Mouse (Mus musculus): ENCODE results near the gene Nudt2.

Gene Nudt2

DNA sequence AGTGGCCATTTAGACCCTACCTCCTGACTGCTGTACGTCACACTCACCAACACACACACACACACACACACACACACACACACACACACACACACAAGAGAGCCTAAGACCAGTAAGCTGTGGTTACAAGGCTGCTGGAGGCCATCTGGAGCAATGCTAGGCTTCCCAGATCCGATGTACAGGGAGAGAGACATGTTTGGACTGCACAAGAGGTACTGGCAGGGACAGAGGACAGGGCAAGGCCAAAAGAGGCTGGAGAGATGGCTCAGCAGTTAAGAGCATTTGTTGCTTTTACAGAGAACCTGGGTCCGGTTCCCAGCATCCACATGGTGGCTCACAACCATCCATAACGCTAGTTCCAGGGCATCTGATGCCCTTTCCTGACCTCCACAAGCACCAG, 30.1 kb downstream of the Nudt2 start:
- DNase-seq: no peak

DNA sequence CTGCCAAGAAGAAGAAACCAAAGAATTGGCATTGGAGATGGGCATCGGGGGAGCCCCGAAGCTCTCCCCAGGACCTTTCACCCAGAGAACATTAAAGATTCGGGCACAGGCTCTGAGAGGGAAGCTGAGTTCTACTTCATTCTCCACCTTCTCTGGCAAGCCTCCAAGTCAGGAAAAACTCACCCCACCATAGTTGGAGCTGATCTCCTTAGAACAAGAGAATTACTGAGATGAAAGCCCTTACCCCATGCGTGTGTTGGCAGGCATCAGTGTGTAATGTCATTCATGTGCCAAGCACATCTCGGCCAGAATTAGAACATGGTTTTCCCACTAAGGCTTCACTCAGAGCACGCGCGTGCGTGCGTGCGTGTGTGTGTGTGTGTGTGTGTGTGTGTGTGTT, 30.9 kb downstream of the Nudt2 start:
- no peak for DNase-seq

GRCm38 (mm10) chr4:41497046-41497445, 32.1 kb downstream of the Nudt2 start:
- no peak for DNase-seq

DNA sequence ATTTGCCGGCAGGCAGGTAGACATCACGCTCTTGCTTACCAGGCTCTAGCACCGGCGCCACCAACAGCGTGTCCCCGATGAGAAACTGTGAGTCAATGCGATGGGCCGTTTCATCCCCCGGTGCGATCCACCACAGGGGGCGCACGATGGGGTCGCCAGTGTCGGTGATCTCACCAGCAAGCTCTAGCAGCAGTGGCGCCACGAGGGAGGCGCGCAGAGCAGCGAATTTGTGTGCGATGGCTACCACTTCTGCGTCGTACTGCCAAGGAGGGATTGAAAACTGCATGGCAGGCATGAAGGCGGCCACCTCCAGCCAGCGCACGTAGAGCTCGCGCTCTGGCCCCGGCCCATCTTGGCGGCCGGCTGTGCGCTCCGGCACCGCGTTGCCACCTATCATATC, 32.6 kb downstream of the Nudt2 start:
- no peak for DNase-seq

DNA sequence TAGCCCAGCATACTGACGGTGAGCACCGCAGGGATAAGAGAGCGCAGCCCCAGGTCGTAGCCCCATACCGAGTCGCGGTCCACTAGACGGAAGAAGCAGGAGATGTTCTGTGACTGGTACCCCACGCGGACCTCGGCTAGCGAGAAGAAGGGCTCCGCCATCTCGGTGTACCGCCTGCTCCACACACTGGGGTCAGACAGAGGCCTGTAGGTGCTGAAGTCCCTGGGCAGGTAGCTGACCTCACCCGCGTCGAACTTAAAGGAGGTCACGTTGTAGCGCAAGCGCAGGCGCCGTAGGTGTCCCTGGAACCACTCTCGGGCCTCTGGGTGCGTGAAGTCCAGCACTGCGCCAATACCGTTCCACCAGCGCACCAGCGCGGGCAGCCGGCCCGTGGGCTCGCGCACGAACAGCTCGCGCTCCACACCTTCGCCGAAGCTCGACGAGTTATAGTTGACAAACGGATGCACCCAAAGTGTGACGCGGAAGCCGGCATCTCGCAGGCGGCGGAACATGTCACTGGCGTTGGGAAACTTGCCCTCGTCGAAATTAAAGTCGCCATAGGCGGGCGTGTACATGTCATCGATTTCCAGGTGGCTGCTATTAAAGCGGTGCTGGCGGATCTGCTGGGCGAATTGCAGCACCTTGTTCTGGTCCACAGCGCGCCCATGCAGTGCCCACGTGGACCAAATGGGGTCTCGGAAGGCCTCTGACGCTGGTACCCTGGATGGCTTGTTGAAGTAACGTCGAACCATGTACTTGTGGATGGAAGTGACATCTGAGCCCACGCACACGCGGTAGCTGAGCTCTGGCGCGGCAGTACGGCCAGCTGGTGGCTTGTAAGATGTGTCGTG, 33.3 kb downstream of the Nudt2 start:
- no peak for DNase-seq

DNA sequence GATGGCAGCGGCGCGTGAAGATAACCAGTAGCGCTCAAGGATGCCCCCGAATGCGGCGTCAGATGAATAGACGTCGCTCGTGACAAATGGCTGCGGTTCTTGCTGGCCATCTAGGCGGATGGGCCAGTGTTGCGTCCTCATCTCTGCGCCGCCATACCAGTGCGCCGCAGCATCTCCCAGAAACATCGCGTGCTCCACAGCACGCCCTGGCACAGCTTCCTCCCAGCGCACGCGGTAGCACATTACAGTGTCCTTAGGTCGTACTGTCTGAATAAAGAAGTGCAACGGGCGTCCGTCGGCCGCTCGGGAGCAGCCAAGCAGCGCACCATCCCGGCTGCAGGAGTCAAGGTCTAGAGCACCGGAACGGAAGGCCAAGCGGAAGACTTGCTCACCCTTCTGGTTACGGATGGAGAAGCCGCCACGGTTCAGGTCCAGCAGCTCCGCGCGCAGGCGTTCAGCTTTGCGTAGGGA, 34.0 kb downstream of the Nudt2 start:
- DNase-seq: peak; percentile 73

DNA sequence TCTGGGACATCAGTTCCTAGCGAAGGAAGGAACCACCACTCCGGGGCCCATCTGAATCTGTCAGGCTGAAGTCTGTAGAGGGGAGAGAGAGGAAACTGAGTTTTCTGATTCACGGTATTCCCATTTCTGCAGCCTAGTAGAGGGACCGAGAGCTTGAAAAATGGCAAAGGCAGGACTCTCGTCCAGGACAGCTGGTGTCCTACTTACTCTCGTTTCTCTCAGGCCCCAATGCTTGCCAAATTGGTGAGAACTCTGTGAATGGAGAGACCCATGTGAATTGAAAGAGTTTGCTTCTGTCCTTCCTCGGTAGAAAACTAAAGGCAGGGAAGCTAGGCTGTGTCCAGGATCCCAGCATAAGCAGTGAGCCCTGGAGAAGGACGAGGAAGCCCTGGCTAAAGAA, 34.7 kb downstream of the Nudt2 start:
- DNase-seq: no peak

DNA sequence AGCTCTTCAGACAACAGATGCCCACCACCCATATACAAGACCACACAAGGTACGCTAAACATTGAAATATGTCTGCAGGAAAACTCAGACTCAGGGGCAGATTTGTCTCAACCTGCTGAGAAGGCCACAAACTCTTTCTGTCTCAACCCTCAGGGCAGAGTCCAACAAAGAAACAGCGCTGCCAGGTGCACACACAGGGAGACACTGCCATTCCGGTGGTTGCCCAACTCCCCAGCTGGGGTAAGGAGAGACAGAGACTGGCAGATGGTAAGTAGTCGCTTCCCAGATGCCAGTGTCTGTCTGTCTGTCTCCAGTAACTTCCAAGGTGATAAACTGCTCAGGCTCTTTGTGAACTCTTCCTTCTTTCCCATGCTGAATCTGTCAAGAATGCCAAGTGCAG, 35.8 kb downstream of the Nudt2 start:
- no peak for DNase-seq

DNA sequence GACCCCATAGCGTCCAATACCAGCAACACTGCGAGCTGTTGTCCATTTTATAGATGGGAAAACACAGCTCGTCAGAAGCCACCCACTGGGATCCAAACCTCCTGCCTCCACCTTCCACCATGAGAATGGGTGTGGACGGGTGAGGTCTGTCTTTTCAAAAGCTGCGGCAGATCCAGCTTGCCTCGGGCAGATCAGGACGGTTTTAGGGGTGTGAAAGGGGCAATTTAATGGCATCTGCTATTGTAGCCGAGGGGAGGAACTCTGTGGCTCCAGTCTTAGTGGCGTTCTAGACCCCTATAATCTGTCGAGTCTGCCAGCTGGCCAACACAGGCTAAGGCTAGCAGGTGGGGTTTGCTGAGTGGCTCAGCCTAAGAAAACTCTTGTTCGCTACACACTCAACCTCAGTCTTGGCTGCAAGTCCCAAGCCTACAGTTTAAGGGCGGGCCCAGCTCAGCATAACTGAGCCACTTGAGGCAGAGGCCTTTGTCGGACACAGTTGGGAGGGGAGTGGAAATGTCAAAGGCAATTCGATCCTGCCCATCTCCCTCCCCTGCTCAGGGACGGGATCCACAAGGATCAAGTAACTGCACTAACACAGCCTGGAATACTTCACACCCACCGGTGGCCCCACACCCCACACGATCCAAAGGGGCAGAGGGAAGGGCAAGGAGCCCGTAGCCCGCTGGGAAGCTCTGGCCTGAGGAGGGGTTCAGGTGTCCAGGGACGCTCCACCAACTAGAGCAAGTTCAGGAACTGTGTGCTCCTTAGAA, 37.4 kb downstream of the Nudt2 start:
- DNase-seq: no peak

DNA sequence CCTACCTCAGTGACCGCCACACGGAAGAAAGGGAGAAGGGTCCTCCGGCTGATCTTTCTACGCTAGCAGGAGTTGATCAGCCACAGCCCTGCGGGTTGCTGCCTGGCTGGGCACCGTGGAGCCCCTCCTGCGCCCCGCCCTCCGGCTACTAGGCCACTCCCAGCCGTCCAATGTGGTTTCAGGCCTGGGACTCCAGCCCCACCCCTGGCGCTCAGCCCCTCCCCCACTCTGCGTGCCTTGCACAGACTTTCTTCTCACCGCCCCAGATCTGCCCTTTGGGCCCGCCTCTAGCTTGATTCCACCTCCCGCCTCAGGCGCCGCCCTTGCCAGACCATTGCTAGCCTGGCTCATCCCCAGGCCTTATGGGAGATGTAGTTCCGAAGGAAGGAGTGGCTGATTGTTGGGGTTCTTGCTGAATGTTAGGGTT, 38.0 kb downstream of the Nudt2 start, which contains the start of gene AI464131:
TSS of gene AI464131 (minus strand) at position 91 of the 427 bp plus-strand sequence.
- DNase-seq: peak; percentile 98

DNA sequence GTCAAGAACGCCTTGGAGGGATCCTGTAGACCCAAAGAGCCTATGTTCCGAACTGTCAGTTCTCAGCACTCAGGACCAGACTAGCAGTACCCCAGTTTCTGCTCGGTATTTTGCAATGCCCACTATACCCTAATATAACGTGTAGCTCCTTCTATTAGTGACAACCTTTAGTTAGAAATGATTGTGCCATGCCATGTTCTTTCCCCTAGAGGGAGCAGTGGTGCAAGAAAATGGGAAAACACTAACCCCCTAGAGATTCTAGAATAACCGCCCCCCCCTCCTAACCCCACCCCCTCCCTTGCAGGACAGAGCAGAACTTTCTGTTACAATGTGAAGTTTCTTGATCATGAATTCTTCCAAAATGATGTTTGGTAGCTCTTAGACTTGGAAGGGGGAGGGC, 39.4 kb downstream of the Nudt2 start:
- DNase-seq: no peak

- peak; percentile 44 for DNase-seq
These were observed 40.2 kb downstream of the Nudt2 start for GRCm38 (mm10) chr4:41505131-41505551.

DNA sequence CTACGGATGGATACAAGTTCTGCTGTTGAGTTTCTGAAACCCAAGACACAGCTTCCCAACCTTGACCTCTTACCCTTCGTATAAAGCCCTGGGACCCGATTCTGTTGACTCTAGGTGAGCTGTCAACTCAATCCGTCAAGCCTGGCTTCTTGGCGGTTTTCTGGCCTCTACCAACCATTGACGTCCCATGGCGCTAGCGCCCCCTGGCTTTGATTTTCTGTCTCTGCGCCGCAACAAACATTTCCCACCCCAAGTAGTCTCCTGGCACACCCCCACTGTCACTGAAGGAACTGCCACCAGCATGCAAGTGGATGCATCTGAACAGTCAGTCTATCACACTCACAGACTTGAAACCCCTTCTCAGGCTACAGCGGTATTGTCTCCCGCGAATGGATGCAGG, 41.2 kb downstream of the Nudt2 start:
- DNase-seq: peak; percentile 75

GRCm38 (mm10) chr4:41506906-41507305, 42.0 kb downstream of the Nudt2 start:
- DNase-seq: peak; percentile 93

GRCm38 (mm10) chr4:41507326-41507924, 42.5 kb downstream of the Nudt2 start:
- DNase-seq: no peak

- no peak for DNase-seq
These were observed 43.0 kb downstream of the Nudt2 start for GRCm38 (mm10) chr4:41507998-41508397.

GRCm38 (mm10) chr4:41513309-41513708, 48.4 kb downstream of the Nudt2 start:
- no peak for DNase-seq

DNA sequence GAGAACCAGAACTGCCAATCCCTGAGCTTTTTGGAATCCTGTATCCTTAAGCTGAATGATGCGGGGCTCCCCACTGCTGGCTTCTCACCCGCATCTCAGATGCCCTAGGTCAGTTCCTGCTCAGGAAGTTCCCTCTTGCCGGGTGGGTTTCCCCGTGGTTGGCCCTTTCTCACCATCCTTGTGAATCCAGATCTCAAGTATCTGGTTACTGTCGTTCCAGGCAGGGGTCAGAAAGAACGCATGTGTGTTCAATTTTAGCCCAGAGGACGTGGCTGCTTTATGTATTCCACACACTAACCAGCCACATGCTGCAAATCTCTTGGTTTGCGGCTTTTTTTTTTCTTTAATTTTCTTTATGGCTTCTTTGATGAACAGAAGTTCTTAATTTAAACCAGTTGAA, 48.8 kb downstream of the Nudt2 start:
- DNase-seq: no peak

- DNase-seq: no peak
These were observed 52.3 kb downstream of the Nudt2 start, which contains the start of gene 1110017D15Rik for GRCm38 (mm10) chr4:41517233-41517632. 1110017D15Rik (minus strand) TSS chr4:41517333.

DNA sequence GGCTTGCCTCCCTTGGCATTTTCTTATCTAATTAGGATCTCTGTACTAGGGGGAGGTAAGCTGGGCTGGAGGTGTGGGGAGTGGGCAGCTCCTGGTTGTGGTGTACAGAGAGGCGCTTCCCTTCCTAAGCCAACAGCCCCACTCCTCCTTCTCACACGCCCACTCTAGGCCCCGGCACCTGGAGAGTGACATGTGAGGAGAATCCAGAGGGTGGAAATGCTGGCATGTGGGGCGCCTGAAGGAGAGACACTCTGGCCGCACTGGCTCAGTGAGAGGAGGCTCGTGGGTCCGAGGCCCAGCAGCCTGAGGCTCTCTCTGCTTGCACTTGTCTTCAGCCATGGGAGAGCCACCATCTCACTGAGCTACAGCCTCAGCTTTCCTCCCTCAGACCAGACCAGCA, 53.4 kb downstream of the Nudt2 start:
- no peak for DNase-seq

DNA sequence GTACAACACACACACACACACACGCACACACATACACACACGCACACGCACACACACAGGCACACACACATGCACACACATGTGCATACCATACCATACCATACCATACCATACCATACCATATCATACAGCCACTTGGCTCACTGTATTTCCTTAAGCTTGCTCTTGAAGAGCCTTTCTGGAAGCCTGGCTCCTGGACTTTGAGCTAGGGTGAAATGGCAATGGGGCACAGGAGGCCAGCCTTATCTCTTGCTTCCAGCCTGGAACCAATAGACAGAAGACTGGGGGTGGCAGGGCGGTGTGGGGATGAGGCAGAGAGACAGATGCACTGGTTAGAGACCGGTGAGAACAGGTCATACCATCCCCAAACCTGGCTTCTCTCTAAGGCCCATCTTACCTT, 54.2 kb downstream of the Nudt2 start:
- no peak for DNase-seq

GRCm38 (mm10) chr4:41520641-41521040, 55.7 kb downstream of the Nudt2 start:
- DNase-seq: no peak

- no peak for DNase-seq
These were observed 57.2 kb downstream of the Nudt2 start for GRCm38 (mm10) chr4:41522136-41522535.

All from kidney, adult 18-20 months (tissue).